Mouse (Mus musculus): ENCODE measurements around the gene Foxd2.

DNA sequence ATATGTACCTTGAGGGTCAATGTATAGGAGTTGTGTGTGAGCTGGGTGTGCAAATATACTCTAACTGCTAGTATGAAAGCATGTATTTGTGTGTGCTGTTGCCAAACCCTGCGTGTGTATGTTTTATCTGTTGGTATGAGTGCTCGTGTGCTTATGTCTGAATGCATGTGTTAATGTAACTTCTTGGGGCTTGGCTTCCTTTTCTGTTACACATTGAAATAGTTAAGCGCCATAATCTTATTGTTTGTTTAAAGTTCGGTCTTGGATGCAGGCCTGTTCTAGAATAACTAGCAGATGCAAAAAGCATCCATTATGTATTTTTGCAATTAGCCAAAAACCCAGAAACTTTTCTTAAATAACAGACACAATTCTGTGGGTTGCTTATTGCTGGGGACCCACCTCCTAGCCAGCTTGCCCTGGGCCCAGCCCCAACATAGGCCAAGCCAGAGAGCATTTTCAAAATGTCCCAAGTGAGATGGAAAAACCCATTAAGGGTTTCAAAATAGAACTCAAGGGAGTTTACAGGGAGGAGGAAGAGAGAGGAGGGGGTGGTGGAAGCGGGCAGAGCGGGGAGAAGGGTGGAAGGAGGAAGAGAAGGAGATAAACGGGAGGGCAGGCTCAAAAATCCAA lies 39.3 kb upstream of the Foxd2 start:
- TF ChIP-seq CTCF (conservative IDR thresholded peaks at IDR 0.05 in 1 of 2, IDR thresholded peaks at IDR 0.05 in 1 of 2; ENCODE audit: low read depth in 2 of 2, low read length in 2 of 2), result no peak
- no peak for TF ChIP-seq KAT2A (IDR thresholded peaks at IDR 0.05; ENCODE audit: insufficient replicate concordance, low read length)
- no peak for TF ChIP-seq ZKSCAN1 (IDR thresholded peaks at IDR 0.05; ENCODE audit: borderline replicate concordance, low read depth, low read length)
- no peak for TF ChIP-seq POLR2A (IDR thresholded peaks at IDR 0.05; ENCODE audit: low read depth, low read length)
- TF ChIP-seq JUND (conservative IDR thresholded peaks at IDR 0.05; ENCODE audit: low read depth, low read length), result no peak
- no peak for TF ChIP-seq EP300 (IDR thresholded peaks at IDR 0.05; ENCODE audit: low read length)
- no peak for TF ChIP-seq MAX (IDR thresholded peaks at IDR 0.05; ENCODE audit: low read length)
- no peak for TF ChIP-seq POLR2AphosphoS2 (IDR thresholded peaks at IDR 0.05; ENCODE audit: low read depth, low read length)
- TF ChIP-seq ELF1 (IDR thresholded peaks at IDR 0.05; ENCODE audit: low read depth, low read length), result no peak
- TF ChIP-seq GABPA (IDR thresholded peaks at IDR 0.05; ENCODE audit: insufficient replicate concordance, low read depth, low read length), result no peak
- TF ChIP-seq CHD2 (IDR thresholded peaks at IDR 0.05; ENCODE audit: low read length), result no peak

All from CH12.LX (cell line).